Mouse (Mus musculus): Measurements from ENCODE around the gene Smoc1. TPM values are rescaled to one million over a fixed set of nuclear protein-coding genes. Genes with fewer than 3 reads are reported as not detected.

Gene Smoc1
- polyA plus RNA-seq, 1 experiment = 0.19 TPM

DNA sequence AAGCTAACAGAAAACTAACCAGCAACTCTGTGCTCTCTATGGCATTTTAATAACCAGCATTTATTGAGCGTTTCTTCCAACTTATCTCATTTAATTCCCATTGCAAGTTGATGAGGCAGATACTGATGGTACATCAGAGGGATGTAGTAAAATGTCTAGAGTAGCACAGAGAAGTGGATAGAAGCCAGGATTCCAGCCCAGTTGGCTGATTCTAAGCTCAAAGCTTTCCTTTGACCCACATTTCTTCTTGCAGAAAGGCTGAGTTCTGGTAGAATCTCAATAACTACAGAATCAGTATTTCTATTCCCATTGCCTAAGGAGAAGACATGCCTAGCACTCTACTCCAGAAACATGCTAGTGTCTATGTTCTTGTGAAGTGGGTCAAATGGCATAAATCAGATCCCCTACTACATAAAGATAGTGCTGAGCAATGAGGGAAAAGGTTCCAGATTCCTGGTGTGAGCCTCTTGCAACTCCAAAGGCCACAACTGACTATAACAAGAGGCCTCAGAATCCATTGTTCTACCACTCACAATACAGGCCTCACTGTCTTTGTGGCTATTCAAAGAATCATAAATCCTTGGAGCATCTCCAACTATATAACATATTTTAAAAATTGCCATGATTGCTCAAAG, 207.3 kb downstream of the Smoc1 start:
- Histone ChIP-seq H3K4me3 (no peak overlapping the region), H3ac (ENCODE audit: control insufficient read depth, insufficient read length) (no peak overlapping the region)
- TF ChIP-seq POLR2AphosphoS2 (IDR thresholded peaks at IDR 0.05; ENCODE audit: insufficient read length, low read depth) = no peak
- TF ChIP-seq POLR2A (IDR thresholded peaks at IDR 0.05; ENCODE audit: insufficient read length, low read depth) = no peak
- no peak for TF ChIP-seq TCF3 (IDR thresholded peaks at IDR 0.05; ENCODE audit: insufficient read length, low read depth)
- no peak for TF ChIP-seq MYOD1 (IDR thresholded peaks at IDR 0.05; ENCODE audit: control insufficient read depth in 1 of 3, insufficient read length in 2 of 3, low read depth in 2 of 3)

DNA sequence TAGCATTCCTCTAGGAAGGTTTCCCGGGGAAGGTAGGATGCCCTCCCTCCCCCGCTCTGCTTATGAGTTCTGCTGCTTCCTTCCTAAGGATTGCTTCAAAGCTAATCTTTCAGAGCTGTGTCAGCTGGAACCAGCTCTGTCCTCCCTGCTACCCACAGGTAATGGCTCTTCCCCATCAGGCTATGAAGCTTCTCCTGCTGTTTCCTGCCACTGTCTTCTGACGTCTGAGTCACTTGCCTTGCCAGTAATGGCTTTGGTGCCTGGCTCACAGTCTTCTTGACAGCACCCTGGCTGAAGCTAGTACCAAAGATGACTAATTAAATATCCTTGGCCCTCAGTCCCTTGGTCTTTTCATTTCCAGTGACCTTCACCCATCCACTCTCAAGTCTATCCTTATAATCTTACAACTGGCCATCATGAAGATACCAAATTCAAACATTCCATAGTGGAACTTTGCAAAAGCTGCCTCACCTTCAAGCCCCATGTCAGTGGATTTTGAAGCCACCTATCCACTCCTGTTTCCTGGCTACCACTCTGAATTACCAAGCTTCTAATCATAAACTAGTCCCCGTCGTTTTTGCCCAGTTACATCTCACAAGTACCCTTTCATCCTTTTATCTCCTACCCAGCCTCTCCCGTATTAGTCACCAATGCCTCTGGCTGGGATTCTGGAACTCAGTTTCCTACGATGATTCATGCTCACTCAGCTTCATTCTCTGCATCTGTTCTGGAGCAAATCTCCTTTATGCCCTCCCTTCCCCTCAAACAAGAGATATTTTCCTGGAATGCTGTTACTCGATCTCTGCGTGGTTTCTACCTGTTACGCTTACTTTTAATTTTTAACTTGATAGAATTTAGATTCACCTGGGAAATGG, 209.1 kb downstream of the Smoc1 start:
- no peaks in the 10 kb centered on the region for H3K36me3 ChIP-seq (ENCODE audit: control insufficient read depth, insufficient read depth)
- H3ac ChIP-seq (ENCODE audit: control insufficient read depth, insufficient read length) = no peak overlapping the region
- no peaks in the 10 kb centered on the region for H3K79me2 ChIP-seq (ENCODE audit: control insufficient read depth, insufficient read depth)
- peak overlapping the region; percentile 18 for H3K4me2 ChIP-seq (ENCODE audit: low read depth)
- no peak for TF ChIP-seq USF1 (IDR thresholded peaks at IDR 0.05; ENCODE audit: low read depth)
- no peak for TF ChIP-seq MAX (IDR thresholded peaks at IDR 0.05; ENCODE audit: low read depth)
- TF ChIP-seq TCF12 (IDR thresholded peaks at IDR 0.05; ENCODE audit: insufficient read depth, poor library complexity, severe bottlenecking) = no peak
- no peak for TF ChIP-seq SRF (IDR thresholded peaks at IDR 0.05; ENCODE audit: control insufficient read depth, insufficient read length, low read depth)
- no peak for TF ChIP-seq TCF3 (IDR thresholded peaks at IDR 0.05; ENCODE audit: insufficient read length, low read depth)
- TF ChIP-seq POLR2A (IDR thresholded peaks at IDR 0.05; ENCODE audit: insufficient read length, low read depth) = no peak
- no peak for TF ChIP-seq MYOG (IDR thresholded peaks at IDR 0.05; ENCODE audit: control insufficient read depth in 1 of 3, insufficient read depth in 1 of 3, insufficient read length in 2 of 3, low read depth in 2 of 3)
- TF ChIP-seq E2F4 (IDR thresholded peaks at IDR 0.05; ENCODE audit: insufficient read depth) = no peak
- TF ChIP-seq REST (IDR thresholded peaks at IDR 0.05; ENCODE audit: insufficient read depth, insufficient read length) = no peak
- no peak for TF ChIP-seq CEBPB (IDR thresholded peaks at IDR 0.05; ENCODE audit: insufficient read depth, poor library complexity, severe bottlenecking)
- no peaks in the 10 kb centered on the region for H3K27me3 ChIP-seq (ENCODE audit: control insufficient read depth, insufficient read depth, insufficient read length)
- no peak overlapping the region for H3K4me3 ChIP-seq

More for the DNA sequence above, 207.3 kb downstream of the Smoc1 start:
- Histone ChIP-seq H3K36me3 (ENCODE audit: control insufficient read depth, insufficient read depth) (no peaks in the 10 kb centered on the region), H3K79me2 (ENCODE audit: control insufficient read depth, insufficient read depth) (no peaks in the 10 kb centered on the region), H3K4me2 (ENCODE audit: low read depth) (no peak overlapping the region), H3K27me3 (ENCODE audit: control insufficient read depth, insufficient read depth, insufficient read length) (no peaks in the 10 kb centered on the region)

Other genes with a start within 250 kb of the Smoc1 start
- 64.0 TPM for gene Susd6, start 236.3 kb upstream of the Smoc1 start, polyA plus RNA-seq (2012; fragmentation: generic; extraction: Trizol)
- gene Srsf5, start 81.3 kb upstream of the Smoc1 start, polyA plus RNA-seq (2012; fragmentation: generic; extraction: Trizol) = 123 TPM
- 0.02 TPM for gene Slc10a1, start 58.1 kb upstream of the Smoc1 start, polyA plus RNA-seq (2012; fragmentation: generic; extraction: Trizol)